Mouse (Mus musculus) midbrain, embryonic 15.5 days (tissue): ENCODE measurements around the gene Rasa2. TPM values are rescaled to one million over a fixed set of nuclear protein-coding genes. Genes with fewer than 3 reads are reported as not detected.
A peak's percentile ranks its signal among the peaks of the same experiment; 100 is the strongest.

ENCODE experiments used
- ATAC-seq: fragments of 200-750 bp; cut with Nextera tagmentation; replicated peaks from 2 replicates; pipeline ENCODE4 v1.8.0; 2017; ENCODE audit warnings: moderate TSS enrichment
- H3K27ac ChIP-seq: fragments of 300-500 bp; sonication (generic); 2 replicates; pipeline ENCODE4 v1.5.1; 2015; ENCODE audit warnings: mild to moderate bottlenecking, inconsistent platforms
- H3K27me3 ChIP-seq: fragments of 300-500 bp; sonication (generic); replicated peaks from 2 replicates; pipeline ENCODE4 v1.6.1; 2015; ENCODE audit warnings: inconsistent platforms
- H3K36me3 ChIP-seq: fragments of 300-500 bp; sonication (generic); replicated peaks from 2 replicates; pipeline ENCODE4 v1.6.1; 2015; ENCODE audit warnings: inconsistent platforms
- H3K4me1 ChIP-seq: fragments of 300-500 bp; sonication (generic); 2 replicates; pipeline ENCODE4 v1.6.1; 2015; ENCODE audit warnings: inconsistent platforms
- H3K4me2 ChIP-seq: fragments of 300-500 bp; sonication (generic); 2 replicates; pipeline ENCODE4 v1.6.1; 2015; ENCODE audit warnings: inconsistent platforms, mild to moderate bottlenecking, moderate library complexity
- H3K4me3 ChIP-seq: fragments of 300-500 bp; sonication (generic); 2 replicates; pipeline ENCODE4 v1.5.1; 2015; ENCODE audit warnings: mild to moderate bottlenecking, inconsistent platforms
- H3K9ac ChIP-seq: fragments of 300-500 bp; sonication (generic); 2 replicates; pipeline ENCODE4 v1.6.1; 2015; ENCODE audit warnings: mild to moderate bottlenecking, inconsistent platforms
- H3K9me3 ChIP-seq: fragments of 300-500 bp; sonication (generic); 2 replicates; pipeline ENCODE4 v1.6.1; 2016; ENCODE audit warnings: inconsistent platforms
- WGBS: fragments of 180-500 bp; shearing (Covaris S2); methylation state at CpG from one replicate; pipeline ENCODE4 v1.1.7; 2015; ENCODE audit warnings: mixed read lengths; 5-methylcytosine and 5-hydroxymethylcytosine counted together
- polyA plus RNA-seq: library from polyadenylated mRNA; unstranded; fragments of >200 nt; fragmentation: Nextera tagmentation; extraction: Ambion mirVana; gene quantifications from 2 replicates; pipeline ENCODE4 v1.2.1, GENCODE M21; 2015

Rasa2 gene
- polyA plus RNA-seq, 1 experiment from 2014 or later = 17.6 TPM

- Histone ChIP-seq H3K27me3 (peaks cover 3% of the 10 kb centered on the region; the same call in 1 of the 2 replicates), H3K4me3 (no peak overlapping the region), H3K27ac (no peak overlapping the region), H3K4me1 (no peaks in the 10 kb centered on the region; the same call in 1 of the 2 replicates), H3K36me3 (no peaks in the 10 kb centered on the region), H3K9ac (no peak overlapping the region), H3K9me3 (no peaks in the 10 kb centered on the region), H3K4me2 (no peak overlapping the region)
- 42% methylated on average over 9 of the region's 9 CpGs for WGBS
- no peak for ATAC-seq
These were observed 5.2 kb upstream of the Rasa2 start for GRCm38 (mm10) chr9:96636423-96637156.

GRCm38 (mm10) chr9:96635899-96636298 is 4.5 kb upstream of the Rasa2 start:
- H3K27me3 ChIP-seq = peaks cover 3% of the 10 kb centered on the region; the same call in 1 of the 2 replicates
- no peak overlapping the region for H3K4me3 ChIP-seq
- no peak for ATAC-seq
- H3K36me3 ChIP-seq = no peaks in the 10 kb centered on the region
- 87% methylated on average over 3 of the region's 3 CpGs for WGBS
- H3K4me1 ChIP-seq = no peaks in the 10 kb centered on the region; the same call in 1 of the 2 replicates
- H3K9me3 ChIP-seq = no peaks in the 10 kb centered on the region
- no peak overlapping the region for H3K4me2 ChIP-seq
- H3K9ac ChIP-seq = no peak overlapping the region
- no peak overlapping the region for H3K27ac ChIP-seq

GRCm38 (mm10) chr9:96635176-96635575 is 3.8 kb upstream of the Rasa2 start:
- Histone ChIP-seq H3K27ac (no peak overlapping the region), H3K9ac (no peak overlapping the region), H3K4me2 (no peak overlapping the region), H3K9me3 (no peaks in the 10 kb centered on the region), H3K4me1 (no peaks in the 10 kb centered on the region; the same call in 1 of the 2 replicates), H3K4me3 (no peak overlapping the region), H3K27me3 (peaks cover 3% of the 10 kb centered on the region; the same call in 1 of the 2 replicates), H3K36me3 (no peaks in the 10 kb centered on the region)
- WGBS = 74% methylated on average over 6 of the region's 6 CpGs
- no peak for ATAC-seq

GRCm38 (mm10) chr9:96633771-96634170 is 2.4 kb upstream of the Rasa2 start:
- H3K4me1 ChIP-seq = peaks cover 3% of the 10 kb centered on the region
- ATAC-seq = no peak
- H3K9ac ChIP-seq = no peak overlapping the region
- H3K4me2 ChIP-seq = no peak overlapping the region
- H3K9me3 ChIP-seq = no peaks in the 10 kb centered on the region
- no peak overlapping the region for H3K27ac ChIP-seq
- no peak overlapping the region for H3K4me3 ChIP-seq
- H3K36me3 ChIP-seq = no peaks in the 10 kb centered on the region
- WGBS = 92% methylated on average over 2 of the region's 2 CpGs
- H3K27me3 ChIP-seq = peaks cover 3% of the 10 kb centered on the region; the same call in 1 of the 2 replicates

- no peaks in the 10 kb centered on the region for H3K9me3 ChIP-seq
- H3K9ac ChIP-seq = no peak overlapping the region
- no peaks in the 10 kb centered on the region for H3K36me3 ChIP-seq
- no peak overlapping the region for H3K4me3 ChIP-seq
- H3K4me1 ChIP-seq = peaks cover 6% of the 10 kb centered on the region
- WGBS = 38% methylated on average over 7 of the region's 7 CpGs
- peaks cover 3% of the 10 kb centered on the region; the same call in 1 of the 2 replicates for H3K27me3 ChIP-seq
- no peak for ATAC-seq
- H3K27ac ChIP-seq = no peak overlapping the region
- no peak overlapping the region for H3K4me2 ChIP-seq
These were observed 1.3 kb upstream of the Rasa2 start for GRCm38 (mm10) chr9:96632756-96633155.

GRCm38 (mm10) chr9:96632073-96632690 is 765 bp upstream of the Rasa2 start:
- 67% methylated on average over 6 of the region's 6 CpGs for WGBS
- no peak for ATAC-seq
- peaks cover 3% of the 10 kb centered on the region; the same call in 1 of the 2 replicates for H3K27me3 ChIP-seq
- H3K36me3 ChIP-seq = no peaks in the 10 kb centered on the region
- peak overlapping the region; percentile 60; the same call in 1 of the 2 replicates for H3K4me3 ChIP-seq
- peak overlapping the region; percentile 86 for H3K4me2 ChIP-seq
- no peak overlapping the region for H3K9ac ChIP-seq
- H3K27ac ChIP-seq = no peak overlapping the region
- no peaks in the 10 kb centered on the region for H3K9me3 ChIP-seq
- peaks cover 6% of the 10 kb centered on the region for H3K4me1 ChIP-seq

- Histone ChIP-seq H3K4me3 (peak overlapping the region; percentile 60), H3K36me3 (no peaks in the 10 kb centered on the region), H3K4me1 (peaks cover 6% of the 10 kb centered on the region), H3K27me3 (peaks cover 3% of the 10 kb centered on the region; the same call in 1 of the 2 replicates), H3K9ac (peak overlapping the region; percentile 90), H3K9me3 (no peaks in the 10 kb centered on the region), H3K4me2 (peak overlapping the region; percentile 86), H3K27ac (peak overlapping the region; percentile 92)
- under 1% methylated on average over 99 of the region's 105 CpGs for WGBS
- peak; percentile 85 for ATAC-seq
These were observed 637 bp downstream of the Rasa2 start for GRCm38 (mm10) chr9:96630571-96631388.

GRCm38 (mm10) chr9:96629151-96629550 is 2.3 kb downstream of the Rasa2 start:
- WGBS = 69% methylated on average over 4 of the region's 4 CpGs
- Histone ChIP-seq H3K4me3 (no peak overlapping the region), H3K9me3 (no peaks in the 10 kb centered on the region), H3K27me3 (peaks cover 3% of the 10 kb centered on the region; the same call in 1 of the 2 replicates), H3K4me1 (peaks cover 6% of the 10 kb centered on the region), H3K4me2 (no peak overlapping the region), H3K36me3 (no peaks in the 10 kb centered on the region), H3K27ac (no peak overlapping the region), H3K9ac (no peak overlapping the region)
- ATAC-seq = no peak

GRCm38 (mm10) chr9:96627557-96628085 is 3.8 kb downstream of the Rasa2 start:
- no peaks in the 10 kb centered on the region for H3K36me3 ChIP-seq
- H3K4me3 ChIP-seq = no peak overlapping the region
- no peak overlapping the region for H3K27ac ChIP-seq
- H3K9me3 ChIP-seq = no peaks in the 10 kb centered on the region
- no peak for ATAC-seq
- H3K4me2 ChIP-seq = no peak overlapping the region
- no peak overlapping the region for H3K9ac ChIP-seq
- H3K27me3 ChIP-seq = no peaks in the 10 kb centered on the region
- WGBS = 40% methylated on average over 5 of the region's 5 CpGs
- peaks cover 6% of the 10 kb centered on the region for H3K4me1 ChIP-seq

- Histone ChIP-seq H3K36me3 (no peaks in the 10 kb centered on the region), H3K4me3 (no peak overlapping the region), H3K4me2 (no peak overlapping the region), H3K9me3 (no peaks in the 10 kb centered on the region), H3K4me1 (peaks cover 6% of the 10 kb centered on the region), H3K27me3 (no peaks in the 10 kb centered on the region), H3K27ac (no peak overlapping the region), H3K9ac (no peak overlapping the region)
- no peak for ATAC-seq
- 77% methylated on average over 1 of the region's 1 CpGs for WGBS
These were observed 4.4 kb downstream of the Rasa2 start for GRCm38 (mm10) chr9:96627042-96627441.

- 87% methylated on average over 4 of the region's 4 CpGs for WGBS
- H3K9me3 ChIP-seq = no peaks in the 10 kb centered on the region
- ATAC-seq = no peak
- no peaks in the 10 kb centered on the region for H3K27me3 ChIP-seq
- H3K36me3 ChIP-seq = no peaks in the 10 kb centered on the region
- H3K4me3 ChIP-seq = no peak overlapping the region
- H3K4me1 ChIP-seq = no peaks in the 10 kb centered on the region
- no peak overlapping the region for H3K9ac ChIP-seq
- no peak overlapping the region for H3K27ac ChIP-seq
- no peak overlapping the region for H3K4me2 ChIP-seq
These were observed 12.8 kb downstream of the Rasa2 start for GRCm38 (mm10) chr9:96618448-96619176.
